ENCODE assay signal across 9 mouse cellular contexts in genomic region chr17:8802889-8803799, GRCm38 (mm10).
DNase-seq lines count a peak whose midpoint lies in the region; ATAC-seq and TF ChIP-seq lines count a peak whose summit lies in the region.
"Had no signal": no experiment of that assay in that cellular context is flagged by ENCODE, and none has a peak within 500 bp of the region (broad histone marks: within the 10 kb centered on the region; RNA-seq: fewer than 3 reads in every experiment).

No protein-coding gene starts in this region.

- intact Hi-C loops in left cerebral cortex, postnatal 4 days (cut with DNase I), result loop anchor here (5.0 kb wide), 2 partner anchors 134 to 191 kb away; no protein-coding TSS in a partner anchor
- intact Hi-C loops in gastrocnemius, postnatal 36 days (cut with DNase I), result loop anchor here (5.0 kb wide), 1 partner anchor 129 kb away; no protein-coding TSS in a partner anchor

- H3K27me3 ChIP-seq in embryonic facial prominence, embryonic 11.5 days (ENCODE audit: control insufficient read depth, insufficient read depth, low read length), result peaks cover 33% of the 10 kb centered on the region
- H3K27me3 ChIP-seq in intestine, postnatal 0 days (replicated peaks; ENCODE audit: control insufficient read depth, insufficient read depth, low read length), result peaks cover 63% of the 10 kb centered on the region
- H3K27me3 ChIP-seq in neural tube, embryonic 15.5 days (replicated peaks), result peaks cover 21% of the 10 kb centered on the region

- DNase-seq in left cerebral cortex, postnatal 4 days, result peak; percentile 21
- no peak for DNase-seq in left cerebral cortex, adult 11 months (ENCODE audit: low spot score)
- peak; percentile 49 for DNase-seq in embryonic facial prominence, embryonic 11.5 days (ENCODE audit: low spot score)
- DNase-seq in urinary bladder, postnatal 10 days (ENCODE audit: low spot score), result no peak
- no peak for DNase-seq in frontal cortex, adult 2 months (ENCODE audit: extremely low spot score in 1 of 2, low spot score in 1 of 2)
- no peak for DNase-seq in gastrocnemius, postnatal 36 days

- no peak for ATAC-seq in embryonic facial prominence, embryonic 11.5 days (replicated peaks; ENCODE audit: insufficient number of reproducible peaks, low FRiP score, low TSS enrichment, low read depth)
- no peak for ATAC-seq in intestine, postnatal 0 days
- ATAC-seq in neural tube, embryonic 15.5 days (ENCODE audit: low FRiP score), result 0 out of 2 replicates have a peak, but pooled peaks have one; percentile 14

- H3K9ac ChIP-seq in embryonic facial prominence, embryonic 11.5 days (replicated peaks; ENCODE audit: low read length), result peak overlapping the region; percentile 72
- no peak overlapping the region for H3K9ac ChIP-seq in intestine, postnatal 0 days (ENCODE audit: low read depth, low read length)
- peak overlapping the region; percentile 89 for H3K9ac ChIP-seq in neural tube, embryonic 15.5 days (replicated peaks)

- H3K36me3 ChIP-seq in embryonic facial prominence, embryonic 11.5 days (replicated peaks; ENCODE audit: control insufficient read depth, insufficient read depth, low read depth, low read length), result no peaks in the 10 kb centered on the region
- H3K36me3 ChIP-seq in intestine, postnatal 0 days (ENCODE audit: control insufficient read depth, insufficient read depth), result no peaks in the 10 kb centered on the region
- H3K36me3 ChIP-seq in neural tube, embryonic 15.5 days, result no peaks in the 10 kb centered on the region

- peak overlapping the region; percentile 69 for H3K4me3 ChIP-seq in embryonic facial prominence, embryonic 11.5 days (ENCODE audit: low read depth, low read length)
- H3K4me3 ChIP-seq in intestine, postnatal 0 days (ENCODE audit: low read depth, low read length), result peak overlapping the region; percentile 62; the same call in 1 of the 2 replicates
- peak overlapping the region; percentile 81 for H3K4me3 ChIP-seq in neural tube, embryonic 15.5 days (replicated peaks)
- H3K4me3 ChIP-seq: myocyte had no signal

- H3K4me2 ChIP-seq in embryonic facial prominence, embryonic 11.5 days (ENCODE audit: low read depth, low read length), result peak overlapping the region; percentile 99
- H3K4me2 ChIP-seq in intestine, postnatal 0 days (replicated peaks; ENCODE audit: low read depth), result peak overlapping the region; percentile 94
- peak overlapping the region; percentile 95 for H3K4me2 ChIP-seq in neural tube, embryonic 15.5 days

- H3K4me1 ChIP-seq in embryonic facial prominence, embryonic 11.5 days (ENCODE audit: control insufficient read depth, insufficient read depth, low read length), result no peaks in the 10 kb centered on the region; the same call in 1 of the 2 replicates
- H3K4me1 ChIP-seq in intestine, postnatal 0 days (replicated peaks; ENCODE audit: control insufficient read depth, insufficient read depth, low read length), result no peaks in the 10 kb centered on the region
- peaks cover 51% of the 10 kb centered on the region for H3K4me1 ChIP-seq in neural tube, embryonic 15.5 days

- no peaks in the 10 kb centered on the region for H3K9me3 ChIP-seq in embryonic facial prominence, embryonic 11.5 days (replicated peaks; ENCODE audit: control insufficient read depth, low read length)
- no peaks in the 10 kb centered on the region for H3K9me3 ChIP-seq in intestine, postnatal 0 days (ENCODE audit: control insufficient read depth)
- no peaks in the 10 kb centered on the region for H3K9me3 ChIP-seq in neural tube, embryonic 15.5 days (replicated peaks)

- TF ChIP-seq CTCF in intestine, postnatal 0 days (IDR thresholded peaks at IDR 0.05; ENCODE audit: low read depth), result no peak

- WGBS in embryonic facial prominence, embryonic 11.5 days, result 8% methylated on average over 27 of the region's 27 CpGs
- 9% methylated on average over 27 of the region's 27 CpGs for WGBS in intestine, postnatal 0 days
- 6% methylated on average over 27 of the region's 27 CpGs for WGBS in neural tube, embryonic 15.5 days

- no peak overlapping the region for H3K27ac ChIP-seq in embryonic facial prominence, embryonic 11.5 days (replicated peaks; ENCODE audit: low read depth, low read length)
- H3K27ac ChIP-seq in intestine, postnatal 0 days (ENCODE audit: low read depth, low read length), result no peak overlapping the region
- peak overlapping the region; percentile 88 for H3K27ac ChIP-seq in neural tube, embryonic 15.5 days (replicated peaks)

Comparison
In these comparisons a context has a peak if more than half of its experiments do, and no peak if none do; other contexts are left out.
1. DNase-seq: peak in left cerebral cortex, postnatal 4 days (single experiment) and embryonic facial prominence, embryonic 11.5 days (single experiment); none in left cerebral cortex, adult 11 months (single experiment), urinary bladder, postnatal 10 days (single experiment), frontal cortex, adult 2 months (0 of 2) and gastrocnemius, postnatal 36 days (0 of 2).
2. Peak in every context shown above with its lines, with median percentiles within 50 percentile points of each other: H3K4me2 ChIP-seq and H3K4me3 ChIP-seq.